Mouse (Mus musculus): ENCODE measurements at regions not wholly inside any gene's neighbourhood (a gene's known extent, or its start where the extent isn't known, plus 50 kb on each side); places are given as distances from the start of the nearest gene placed in this dataset.

DNA sequence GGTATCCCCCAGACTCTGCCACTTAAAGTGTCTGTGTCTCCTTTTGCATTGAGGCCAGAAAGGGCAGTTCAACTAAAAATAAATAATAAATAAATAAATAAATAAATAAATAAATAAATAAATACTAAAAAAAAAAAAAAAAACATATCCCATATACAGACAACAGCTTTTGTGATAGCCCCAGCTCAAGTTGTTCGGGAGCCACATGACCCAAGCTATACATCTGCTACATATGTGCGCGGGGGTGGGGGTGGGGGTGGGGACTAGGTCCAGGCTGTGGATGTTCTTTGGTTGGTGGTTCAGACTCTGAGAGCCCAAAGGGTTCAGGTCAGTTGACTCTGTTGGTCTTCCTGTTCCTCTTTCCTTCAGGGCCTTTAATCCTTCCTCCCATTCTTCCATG lies 379.6 kb upstream of the Ccnh start:
- H3K9me3 ChIP-seq (ENCODE audit: low read length) = no peaks in the 10 kb centered on the region
- TF ChIP-seq POU5F1 (IDR thresholded peaks at IDR 0.05; ENCODE audit: borderline replicate concordance, low read length) (no peak), NANOG (IDR thresholded peaks at IDR 0.05; ENCODE audit: borderline replicate concordance, low read length) (no peak), CTCF (conservative IDR thresholded peaks at IDR 0.05; ENCODE audit: low read length) (no peak)
- no peaks in the 10 kb centered on the region for H3K36me3 ChIP-seq (ENCODE audit: insufficient read depth, low read length)
- H3K4me3 ChIP-seq (replicated peaks; ENCODE audit: low read length) = no peak overlapping the region
- no peaks in the 10 kb centered on the region for H3K4me1 ChIP-seq (replicated peaks; ENCODE audit: low read depth, low read length)
- H3K27me3 ChIP-seq (ENCODE audit: insufficient read depth, low read length) = no peaks in the 10 kb centered on the region
